ENCODE assay signal across 10 mouse cellular contexts in the genomic region with DNA sequence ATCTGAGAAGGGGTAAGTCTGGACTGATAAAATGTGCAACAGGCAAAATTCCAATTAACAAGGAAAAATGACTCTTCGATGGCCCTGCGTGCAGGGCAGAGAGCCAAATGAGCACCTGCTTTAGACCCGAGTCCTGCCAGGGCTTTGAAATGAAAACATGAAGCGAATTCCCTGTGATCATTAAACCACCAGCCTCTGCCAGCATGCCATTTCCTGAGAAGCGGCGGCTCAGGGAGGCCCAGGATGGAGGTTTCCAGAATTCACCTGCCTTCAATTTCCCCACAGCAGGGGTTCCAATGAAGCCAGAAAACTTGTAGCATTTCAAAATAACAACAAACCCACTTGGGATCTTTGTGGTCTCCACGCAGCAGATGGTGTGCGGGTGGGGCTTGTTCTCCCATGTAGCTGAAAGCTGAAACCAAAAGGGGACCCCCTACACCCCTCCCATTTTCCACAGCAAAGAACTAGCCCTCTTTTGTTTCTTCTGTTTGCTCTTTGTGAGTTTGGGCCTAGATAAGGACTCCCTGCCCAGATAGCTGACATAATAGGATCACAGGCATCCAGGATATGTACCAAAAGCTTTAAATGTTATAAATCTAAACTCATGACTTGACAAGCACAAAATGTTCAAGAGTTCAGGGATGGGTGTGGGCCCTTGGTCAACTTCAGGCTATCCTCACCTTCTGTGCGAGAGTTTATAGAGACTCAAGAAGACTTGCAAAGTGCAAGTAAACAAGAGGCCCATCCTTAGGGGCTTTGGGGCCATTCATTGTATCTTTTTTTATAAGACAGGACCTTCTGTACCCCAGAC. TPM values are rescaled to one million over a fixed set of nuclear protein-coding genes. Genes with fewer than 3 reads are reported as not detected.
DNase-seq lines count a peak whose midpoint lies in the region; ATAC-seq lines count a peak whose summit lies in the region.
"Had no signal": no experiment of that assay in that cellular context is flagged by ENCODE, and none has a peak within 500 bp of the region (broad histone marks: within the 10 kb centered on the region; RNA-seq: fewer than 3 reads in every experiment).

No protein-coding gene starts in this region.

- H3K9ac ChIP-seq in kidney, embryonic 16.5 days (replicated peaks; ENCODE audit: low read length) = no peak overlapping the region
- H3K9ac ChIP-seq in embryonic facial prominence, embryonic 13.5 days = no peak overlapping the region
- H3K9ac ChIP-seq in hindbrain, embryonic 12.5 days = no peak overlapping the region
- H3K9ac ChIP-seq: neural tube, embryonic 13.5 days had no signal

- no peaks in the 10 kb centered on the region for H3K9me3 ChIP-seq in kidney, embryonic 16.5 days (ENCODE audit: low read length)
- no peaks in the 10 kb centered on the region for H3K9me3 ChIP-seq in embryonic facial prominence, embryonic 13.5 days
- no peaks in the 10 kb centered on the region for H3K9me3 ChIP-seq in hindbrain, embryonic 12.5 days (replicated peaks)
- H3K9me3 ChIP-seq: neural tube, embryonic 13.5 days had no signal

- ATAC-seq in kidney, embryonic 16.5 days (ENCODE audit: low FRiP score, low TSS enrichment) = no peak
- ATAC-seq in cerebellum, adult (ENCODE audit: insufficient number of reproducible peaks, low FRiP score, low TSS enrichment) = peak; percentile 72; the same call in 1 of the 2 replicates
- ATAC-seq in embryonic facial prominence, embryonic 13.5 days (ENCODE audit: insufficient number of reproducible peaks, insufficient read depth, low FRiP score, low TSS enrichment, low read depth) = no peak
- no peak for ATAC-seq in hindbrain, embryonic 12.5 days (ENCODE audit: low FRiP score)

- H3K4me2 ChIP-seq in kidney, embryonic 16.5 days (replicated peaks; ENCODE audit: low read depth, low read length) = no peak overlapping the region
- peak overlapping the region; percentile 44 for H3K4me2 ChIP-seq in embryonic facial prominence, embryonic 13.5 days
- H3K4me2 ChIP-seq in hindbrain, embryonic 12.5 days (replicated peaks) = no peak overlapping the region
- H3K4me2 ChIP-seq: neural tube, embryonic 13.5 days had no signal

- no peaks in the 10 kb centered on the region; the same call in 1 of the 2 replicates for H3K27me3 ChIP-seq in kidney, embryonic 16.5 days (ENCODE audit: insufficient read depth, low read length)
- no peaks in the 10 kb centered on the region for H3K27me3 ChIP-seq in embryonic facial prominence, embryonic 13.5 days
- H3K27me3 ChIP-seq in hindbrain, embryonic 12.5 days = no peaks in the 10 kb centered on the region

- peaks cover 9% of the 10 kb centered on the region; the same call in 1 of the 2 replicates for H3K4me1 ChIP-seq in kidney, embryonic 16.5 days (ENCODE audit: insufficient read depth, low read length)
- H3K4me1 ChIP-seq in embryonic facial prominence, embryonic 13.5 days = peaks cover 22% of the 10 kb centered on the region
- peaks cover 10% of the 10 kb centered on the region; the same call in 1 of the 2 replicates for H3K4me1 ChIP-seq in hindbrain, embryonic 12.5 days

- 35% methylated on average over 9 of the region's 9 CpGs for WGBS in kidney, embryonic 16.5 days
- 23% methylated on average over 9 of the region's 9 CpGs for WGBS in embryonic facial prominence, embryonic 13.5 days
- 35% methylated on average over 9 of the region's 9 CpGs for WGBS in hindbrain, embryonic 12.5 days

- no peak overlapping the region for H3K4me3 ChIP-seq in kidney, embryonic 16.5 days (ENCODE audit: low read length)
- H3K4me3 ChIP-seq in embryonic facial prominence, embryonic 13.5 days = 0 out of 2 replicates have a peak overlapping the region, but pooled peaks have one; percentile 4
- H3K4me3 ChIP-seq in hindbrain, embryonic 12.5 days = no peak overlapping the region
- H3K4me3 ChIP-seq: neural tube, embryonic 13.5 days had no signal

- no peaks in the 10 kb centered on the region for H3K36me3 ChIP-seq in kidney, embryonic 16.5 days (ENCODE audit: insufficient read depth, low read length)
- H3K36me3 ChIP-seq in embryonic facial prominence, embryonic 13.5 days = no peaks in the 10 kb centered on the region
- H3K36me3 ChIP-seq in hindbrain, embryonic 12.5 days = no peaks in the 10 kb centered on the region
- H3K36me3 ChIP-seq: neural tube, embryonic 13.5 days had no signal

- DNase-seq in kidney, adult 11 months = peak; percentile 52
- peak; percentile 28 to 37 for DNase-seq in kidney, postnatal 4 days
- no peak for DNase-seq in right cerebral cortex, adult 2 months (ENCODE audit: low spot score in 2 of 2)
- DNase-seq in left cerebral cortex, adult 9 months (ENCODE audit: low spot score in 2 of 2) = no peak
- DNase-seq: thymus, postnatal 14 days had no signal

- no peak overlapping the region for H3K27ac ChIP-seq in kidney, embryonic 16.5 days (ENCODE audit: low read length)
- peak overlapping the region; percentile 69 for H3K27ac ChIP-seq in embryonic facial prominence, embryonic 13.5 days
- H3K27ac ChIP-seq in hindbrain, embryonic 12.5 days = no peak overlapping the region
- H3K27ac ChIP-seq: neural tube, embryonic 13.5 days had no signal

RNA-seq across cellular contexts. Expression of a gene that starts 7.3 kb away (rescaled TPM):
- polyA plus RNA-seq in kidney, embryonic 16.5 days (2015; fragmentation: Nextera tagmentation; extraction: Ambion mirVana) = 17.3 and 18.6 TPM in 2 replicates
- 35.8 and 35.9 TPM in 2 replicates for polyA plus RNA-seq in embryonic facial prominence, embryonic 13.5 days (2015; fragmentation: Nextera tagmentation; extraction: Ambion mirVana)
- 12.0 and 13.7 TPM in 2 replicates for polyA plus RNA-seq in hindbrain, embryonic 12.5 days (2016; fragmentation: Nextera tagmentation; extraction: Ambion mirVana)

RNA-seq across cellular contexts. Expression of a gene that starts 34.2 kb away (rescaled TPM):
- 1.3 and 1.5 TPM in 2 replicates for polyA plus RNA-seq in kidney, embryonic 16.5 days (2015; fragmentation: Nextera tagmentation; extraction: Ambion mirVana)
- 6.6 and 6.9 TPM in 2 replicates for polyA plus RNA-seq in embryonic facial prominence, embryonic 13.5 days (2015; fragmentation: Nextera tagmentation; extraction: Ambion mirVana)
- polyA plus RNA-seq in hindbrain, embryonic 12.5 days (2016; fragmentation: Nextera tagmentation; extraction: Ambion mirVana) = 2.7 and 2.9 TPM in 2 replicates

Comparison
In these comparisons a context has a peak if more than half of its experiments do, and no peak if none do; other contexts are left out.
1. DNase-seq: peak in kidney, adult 11 months (single experiment) and kidney, postnatal 4 days (2 of 2); none in right cerebral cortex, adult 2 months (0 of 2) and left cerebral cortex, adult 9 months (0 of 2).